Mouse (Mus musculus): ENCODE data around the gene H60b. TPM values are rescaled to one million over a fixed set of nuclear protein-coding genes. Genes with fewer than 3 reads are reported as not detected.
"Not testable (repeated sequence)": the region's sequence is repeated elsewhere in the genome, so short reads cannot be mapped to it uniquely, and the experiment has no call there.

The H60b gene
- polyA plus RNA-seq, 1 experiment from 2014 or later, result 0.36 TPM

DNA sequence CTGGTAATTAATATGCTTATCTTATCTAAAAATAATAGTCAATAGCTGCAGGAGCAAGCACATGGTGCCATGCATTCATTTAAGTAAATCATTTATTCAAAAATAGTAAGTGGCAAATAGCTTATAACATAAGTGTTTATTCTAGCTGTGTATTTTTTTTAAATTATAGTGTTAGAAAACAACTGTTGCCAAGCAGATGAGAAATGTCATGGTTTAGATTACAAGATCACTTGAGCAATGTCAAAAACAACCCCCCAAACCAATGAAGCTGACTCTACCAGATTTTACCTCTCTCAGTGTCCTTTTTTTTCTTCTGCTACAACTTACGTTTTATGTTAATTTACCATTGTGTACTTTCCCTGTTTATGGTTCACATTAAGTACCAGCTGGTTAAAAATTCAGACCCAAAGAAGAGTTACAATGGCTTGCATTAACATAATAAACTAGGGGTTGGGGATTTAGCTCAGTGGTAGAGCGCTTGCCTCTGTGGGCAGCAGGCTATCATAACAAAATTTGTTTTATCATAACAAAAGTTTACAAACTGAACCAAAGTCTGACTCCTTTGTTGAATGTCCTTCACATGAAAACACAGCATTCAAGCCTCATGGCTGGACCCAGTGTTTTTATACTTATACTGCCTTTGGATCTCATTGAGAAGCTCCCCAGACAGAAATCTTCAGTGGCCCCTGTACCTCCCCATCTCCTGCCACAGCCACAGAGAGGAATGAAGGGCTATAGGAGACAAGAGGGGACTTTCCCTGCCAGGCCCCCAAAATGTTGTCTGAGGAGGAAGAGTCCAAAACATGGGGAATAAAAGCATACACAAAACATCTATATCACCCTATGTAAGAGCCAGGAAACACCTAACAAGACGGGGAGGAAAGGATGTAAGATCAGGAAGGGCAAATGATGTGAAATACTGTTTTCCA, 3.3 kb upstream of the H60b start:
- no peak for TF ChIP-seq CTCF (IDR thresholded peaks at IDR 0.05; ENCODE audit: low read depth)
- no peak for TF ChIP-seq EP300 (optimal IDR thresholded peaks at IDR 0.05)
- 50% methylated on average over 3 of the region's 3 CpGs for WGBS
- H3K27me3 ChIP-seq (ENCODE audit: control insufficient read depth, insufficient read depth, low read length), result peaks cover 19% of the 10 kb centered on the region; the same call in 1 of the 2 replicates

DNA sequence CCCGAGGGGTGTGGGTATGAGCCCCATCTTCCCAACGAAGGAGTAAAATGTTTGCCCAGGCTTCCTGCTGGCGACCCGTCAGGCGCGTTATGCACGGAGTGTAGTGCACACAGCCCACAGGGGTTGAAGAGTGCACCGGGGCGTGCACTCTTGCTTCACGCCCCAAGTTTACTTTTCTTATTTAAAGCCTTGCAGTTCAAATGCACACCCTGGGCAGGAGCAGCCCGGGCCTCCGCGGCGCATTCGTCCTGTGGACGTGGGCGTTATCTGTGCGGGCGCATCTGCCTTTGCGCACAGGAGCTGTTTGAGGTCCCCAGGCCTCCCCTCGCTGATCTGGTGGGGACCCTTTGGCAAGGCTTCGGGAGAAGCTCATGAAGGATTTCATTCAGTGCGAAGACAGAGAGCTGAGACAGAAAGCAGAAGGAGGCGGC, 760 bp downstream of the H60b start:
- H3K4me1 ChIP-seq (replicated peaks; ENCODE audit: control insufficient read depth, insufficient read depth), result no peaks in the 10 kb centered on the region
- no peak overlapping the region for H3K27ac ChIP-seq (replicated peaks)
- no peaks in the 10 kb centered on the region for H3K36me3 ChIP-seq (ENCODE audit: control insufficient read depth, insufficient read depth, low read length)
- no peaks in the 10 kb centered on the region for H3K9me3 ChIP-seq (ENCODE audit: control insufficient read depth, low read length)
- peak; percentile 59 for DNase-seq (ENCODE audit: low spot score)
- peak; percentile 69; the same call in 1 of the 2 replicates for ATAC-seq (ENCODE audit: low FRiP score, low TSS enrichment)
- peak overlapping the region; percentile 35 for H3K4me3 ChIP-seq (ENCODE audit: low read depth, low read length)
- TF ChIP-seq CTCF (IDR thresholded peaks at IDR 0.05; ENCODE audit: low read depth) (no peak), EP300 (optimal IDR thresholded peaks at IDR 0.05) (no peak)
- 1% methylated on average over 24 of the region's 24 CpGs for WGBS
- H3K9ac ChIP-seq (ENCODE audit: low read length), result no peak overlapping the region
- H3K27me3 ChIP-seq (ENCODE audit: control insufficient read depth, insufficient read depth, low read length), result peaks cover 11% of the 10 kb centered on the region; the same call in 1 of the 2 replicates
- peak overlapping the region; percentile 50 for H3K4me2 ChIP-seq (replicated peaks; ENCODE audit: low read depth)

More for the DNA sequence above, 3.3 kb upstream of the H60b start:
- Histone ChIP-seq H3K27ac (replicated peaks) (no peak overlapping the region), H3K4me3 (ENCODE audit: low read depth, low read length) (no peak overlapping the region), H3K4me1 (replicated peaks; ENCODE audit: control insufficient read depth, insufficient read depth) (no peaks in the 10 kb centered on the region), H3K36me3 (ENCODE audit: control insufficient read depth, insufficient read depth, low read length) (no peaks in the 10 kb centered on the region), H3K9ac (ENCODE audit: low read length) (no peak overlapping the region), H3K9me3 (ENCODE audit: control insufficient read depth, low read length) (no peaks in the 10 kb centered on the region), H3K4me2 (replicated peaks; ENCODE audit: low read depth) (no peak overlapping the region)
- ATAC-seq (ENCODE audit: low FRiP score, low TSS enrichment) (no peak), DNase-seq (ENCODE audit: low spot score) (no peak)

DNA sequence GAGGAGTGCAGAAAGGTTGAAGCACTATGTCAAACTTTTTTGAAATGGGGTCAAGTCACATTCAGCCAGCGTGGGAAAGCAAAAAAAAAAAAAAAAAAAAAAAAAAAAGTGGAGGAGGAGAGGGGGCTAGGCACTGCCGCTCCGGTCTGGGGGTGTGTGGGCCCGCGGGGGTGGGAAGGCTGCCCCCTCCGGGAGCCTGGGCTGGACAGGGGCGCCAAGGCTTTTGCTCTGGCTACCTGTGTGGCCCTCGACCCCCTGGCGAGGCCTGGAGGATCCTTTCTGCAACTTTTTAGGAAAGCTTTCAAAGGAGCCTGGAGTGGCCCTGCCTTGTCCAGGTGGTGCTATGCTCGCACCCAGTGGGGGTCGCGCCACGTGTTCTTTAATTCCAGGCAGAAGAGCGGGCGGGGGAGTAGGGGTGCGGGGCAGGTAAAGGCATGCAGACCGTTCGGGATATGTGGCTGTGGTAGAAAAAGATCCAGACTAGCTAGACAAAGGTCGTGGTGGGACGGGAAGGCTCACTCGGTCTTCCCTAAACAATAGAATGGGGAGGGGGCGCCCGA, 1.3 kb downstream of the H60b start:
- Histone ChIP-seq H3K9me3 (ENCODE audit: control insufficient read depth, low read length) (no peaks in the 10 kb centered on the region), H3K9ac (ENCODE audit: low read length) (no peak overlapping the region), H3K4me2 (replicated peaks; ENCODE audit: low read depth) (no peak overlapping the region), H3K27ac (replicated peaks) (no peak overlapping the region), H3K27me3 (ENCODE audit: control insufficient read depth, insufficient read depth, low read length) (peaks cover 11% of the 10 kb centered on the region; the same call in 1 of the 2 replicates), H3K4me3 (ENCODE audit: low read depth, low read length) (no peak overlapping the region), H3K36me3 (ENCODE audit: control insufficient read depth, insufficient read depth, low read length) (no peaks in the 10 kb centered on the region), H3K4me1 (replicated peaks; ENCODE audit: control insufficient read depth, insufficient read depth) (no peaks in the 10 kb centered on the region)
- DNase-seq (ENCODE audit: low spot score), result no peak
- no peak; the same call in 1 of the 2 replicates for ATAC-seq (ENCODE audit: low FRiP score, low TSS enrichment)
- no peak for TF ChIP-seq CTCF (IDR thresholded peaks at IDR 0.05; ENCODE audit: low read depth)
- TF ChIP-seq EP300 (optimal IDR thresholded peaks at IDR 0.05), result no peak
- WGBS, result 15% methylated on average over 23 of the region's 23 CpGs

DNA sequence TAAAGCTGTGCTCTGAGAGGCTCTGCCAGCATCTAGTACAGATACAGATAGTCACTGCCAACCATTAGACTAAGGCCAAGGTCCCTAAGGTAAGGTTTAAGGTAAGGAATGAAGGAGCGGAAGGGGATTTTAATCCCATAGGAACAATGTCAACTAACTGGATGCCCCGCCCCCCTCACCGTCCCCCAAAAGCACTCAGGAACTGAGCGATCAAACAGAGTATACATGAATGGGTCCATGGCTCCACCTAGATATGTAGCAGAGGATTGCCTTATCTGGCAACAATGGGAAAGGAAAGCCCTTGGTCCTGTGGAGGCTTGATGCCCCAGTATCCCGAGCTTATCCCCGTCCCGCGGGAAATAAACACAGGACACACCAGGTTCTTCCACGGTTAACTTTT, 4.9 kb downstream of the H60b start:
- not testable (repeated sequence) for H3K4me1 ChIP-seq (replicated peaks; ENCODE audit: control insufficient read depth, insufficient read depth); H3K4me3 ChIP-seq (ENCODE audit: low read depth, low read length); H3K27me3 ChIP-seq (ENCODE audit: control insufficient read depth, insufficient read depth, low read length); ATAC-seq (ENCODE audit: low FRiP score, low TSS enrichment); H3K27ac ChIP-seq (replicated peaks); H3K9me3 ChIP-seq (ENCODE audit: control insufficient read depth, low read length); H3K36me3 ChIP-seq (ENCODE audit: control insufficient read depth, insufficient read depth, low read length); DNase-seq (ENCODE audit: low spot score); H3K9ac ChIP-seq (ENCODE audit: low read length)
- 7% methylated on average over 9 of the region's 9 CpGs for WGBS
- peak overlapping the region; percentile 25; the same call in 1 of the 2 replicates for H3K4me2 ChIP-seq (replicated peaks; ENCODE audit: low read depth)

DNA sequence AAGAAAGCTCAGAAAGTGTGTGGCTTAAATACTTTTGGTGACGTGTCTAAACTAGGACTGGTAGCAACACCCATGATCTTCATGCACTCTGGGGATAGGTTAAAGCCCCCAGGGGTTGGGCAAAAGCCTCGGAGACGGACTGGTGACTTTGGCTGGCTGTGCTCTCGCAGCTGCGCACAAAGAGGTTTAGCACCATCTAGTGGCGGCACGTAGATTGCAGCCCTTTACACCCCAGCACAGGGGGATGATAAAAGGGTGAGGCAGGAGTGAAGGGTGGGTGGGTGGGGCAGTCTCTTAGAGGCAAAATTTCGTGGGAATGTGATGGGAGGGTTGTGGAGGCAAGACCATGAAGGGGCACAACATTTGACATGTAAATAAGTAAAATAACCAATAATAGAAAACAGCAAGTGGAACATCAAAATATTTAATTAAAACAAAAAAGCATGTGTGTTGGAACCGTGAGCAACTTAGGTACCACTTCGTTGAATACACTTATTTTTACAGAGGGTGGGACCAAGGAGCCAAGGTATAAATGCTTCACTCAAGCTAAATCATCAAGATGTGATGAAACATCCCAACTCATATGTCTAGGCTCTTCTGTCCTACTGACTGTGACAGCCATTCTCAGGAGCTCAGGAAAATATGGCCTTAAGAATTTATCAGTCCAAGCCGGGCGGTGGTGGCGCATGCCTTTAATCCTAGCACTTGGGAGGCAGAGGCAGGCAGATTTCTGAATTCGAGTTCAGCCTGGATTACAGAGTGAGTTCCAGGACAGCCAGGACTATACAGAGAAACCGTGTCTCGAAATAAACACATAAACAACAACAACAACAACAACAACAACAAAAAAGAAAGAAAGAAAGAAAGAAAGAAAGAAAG, 5.6 kb downstream of the H60b start:
- not testable (repeated sequence) for H3K9me3 ChIP-seq (ENCODE audit: control insufficient read depth, low read length); H3K27me3 ChIP-seq (ENCODE audit: control insufficient read depth, insufficient read depth, low read length); H3K4me3 ChIP-seq (ENCODE audit: low read depth, low read length); H3K36me3 ChIP-seq (ENCODE audit: control insufficient read depth, insufficient read depth, low read length); H3K27ac ChIP-seq (replicated peaks); H3K9ac ChIP-seq (ENCODE audit: low read length); H3K4me1 ChIP-seq (replicated peaks; ENCODE audit: control insufficient read depth, insufficient read depth)
- H3K4me2 ChIP-seq (replicated peaks; ENCODE audit: low read depth), result peak overlapping the region; percentile 25; the same call in 1 of the 2 replicates
- TF ChIP-seq CTCF (IDR thresholded peaks at IDR 0.05; ENCODE audit: low read depth), result peak; percentile 68
- DNase-seq (ENCODE audit: low spot score), result peak; percentile 54
- peak; percentile 39; the same call in 1 of the 2 replicates for ATAC-seq (ENCODE audit: low FRiP score, low TSS enrichment)
- 35% methylated on average over 13 of the region's 16 CpGs for WGBS

DNA sequence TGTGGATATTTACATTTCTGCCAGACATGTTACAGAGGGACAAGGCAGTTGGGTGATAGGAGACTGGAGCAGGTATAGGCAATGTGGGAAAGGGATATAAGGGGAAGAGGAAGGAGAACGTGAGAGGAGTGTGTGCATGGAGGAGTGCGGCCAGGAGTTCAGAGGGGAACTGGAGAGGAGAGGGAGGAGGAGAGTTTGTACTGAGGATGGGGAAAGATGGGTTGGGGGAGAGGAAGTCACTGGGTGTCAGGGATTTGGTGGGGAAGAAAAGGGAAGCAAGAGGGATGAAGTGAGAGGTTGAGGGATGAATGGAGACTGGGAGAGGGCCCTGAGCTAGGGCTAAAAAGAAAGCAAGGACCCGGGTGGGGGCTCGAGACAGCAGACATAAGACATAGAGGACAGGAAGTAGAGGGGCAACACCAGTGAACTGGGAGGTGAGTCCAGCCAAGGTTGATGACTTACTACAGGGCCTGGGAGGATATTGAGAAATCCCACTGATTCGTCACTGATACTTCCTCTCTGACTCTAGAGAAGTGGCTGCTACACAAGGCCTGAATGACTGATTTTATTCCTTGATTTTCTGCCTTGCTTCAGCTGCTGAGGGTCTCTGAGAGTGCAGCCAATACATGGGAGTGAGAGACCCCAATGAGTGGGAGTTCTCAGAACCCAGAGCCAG, 7.1 kb downstream of the H60b start:
- DNase-seq (ENCODE audit: low spot score); H3K4me3 ChIP-seq (ENCODE audit: low read depth, low read length); H3K36me3 ChIP-seq (ENCODE audit: control insufficient read depth, insufficient read depth, low read length); H3K4me1 ChIP-seq (replicated peaks; ENCODE audit: control insufficient read depth, insufficient read depth); H3K27me3 ChIP-seq (ENCODE audit: control insufficient read depth, insufficient read depth, low read length); H3K4me2 ChIP-seq (replicated peaks; ENCODE audit: low read depth); H3K27ac ChIP-seq (replicated peaks); ATAC-seq (ENCODE audit: low FRiP score, low TSS enrichment); H3K9me3 ChIP-seq (ENCODE audit: control insufficient read depth, low read length); H3K9ac ChIP-seq (ENCODE audit: low read length): not testable (repeated sequence)
- 63% methylated on average over 5 of the region's 5 CpGs for WGBS

DNA sequence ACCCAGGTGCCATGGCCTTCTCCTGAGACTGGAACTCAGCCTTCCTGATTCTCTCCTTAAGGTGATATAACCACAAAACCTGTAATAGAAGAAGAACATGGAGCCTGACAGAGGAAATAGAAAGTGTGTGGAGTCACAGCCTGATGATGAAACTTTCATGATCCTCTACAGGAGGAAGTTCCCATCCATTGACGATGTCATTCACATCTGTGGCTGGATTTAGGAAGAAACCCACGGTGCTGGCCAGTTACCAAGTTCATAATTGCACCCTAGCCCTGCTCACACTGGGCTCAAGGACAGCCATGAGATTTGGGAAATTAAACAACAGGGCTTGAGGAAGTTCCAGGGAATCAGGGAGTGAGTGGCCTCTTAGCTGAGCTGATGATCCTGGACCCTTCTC, 7.6 kb downstream of the H60b start:
- not testable (repeated sequence) for H3K27ac ChIP-seq (replicated peaks); H3K4me2 ChIP-seq (replicated peaks; ENCODE audit: low read depth); H3K4me3 ChIP-seq (ENCODE audit: low read depth, low read length); H3K9me3 ChIP-seq (ENCODE audit: control insufficient read depth, low read length); H3K27me3 ChIP-seq (ENCODE audit: control insufficient read depth, insufficient read depth, low read length); H3K4me1 ChIP-seq (replicated peaks; ENCODE audit: control insufficient read depth, insufficient read depth); ATAC-seq (ENCODE audit: low FRiP score, low TSS enrichment); DNase-seq (ENCODE audit: low spot score); H3K36me3 ChIP-seq (ENCODE audit: control insufficient read depth, insufficient read depth, low read length); H3K9ac ChIP-seq (ENCODE audit: low read length)
- WGBS, result 57% methylated on average over 2 of the region's 2 CpGs
